Mouse (Mus musculus) bone marrow, adult 2 months (tissue): Measurements from ENCODE around the gene Ppp1r27. TPM values are rescaled to one million over a fixed set of nuclear protein-coding genes. Genes with fewer than 3 reads are reported as not detected.
A peak's percentile ranks its signal among the peaks of the same experiment; 100 is the strongest.

ENCODE experiments used
- H3K27ac ChIP-seq: fragments of 200-500 bp; 2 replicates; pipeline ENCODE4 v1.5.1; 2012; ENCODE audit warnings: low read depth, mild to moderate bottlenecking, control low read depth, inconsistent platforms, low read length; ENCODE audit not compliant: control insufficient read depth, poor library complexity, insufficient read depth
- H3K4me1 ChIP-seq: fragments of 200-500 bp; 2 replicates; pipeline ENCODE4 v1.6.1; 2011; ENCODE audit warnings: low read length; ENCODE audit not compliant: control insufficient read depth, insufficient read depth
- H3K4me3 ChIP-seq: fragments of 200-500 bp; replicated peaks from 2 replicates; pipeline ENCODE3; 2011; ENCODE audit warnings: mild to moderate bottlenecking, low read depth, low read length, control low read depth; ENCODE audit not compliant: control insufficient read depth
- CTCF ChIP-seq: fragments of 200-500 bp; IDR thresholded peaks from 2 replicates; pipeline ENCODE4 v1.5.1; 2011; ENCODE audit warnings: low read length, control low read depth; ENCODE audit not compliant: control insufficient read depth, insufficient read depth
- POLR2A ChIP-seq: fragments of 200-500 bp; IDR thresholded peaks from 2 replicates; pipeline ENCODE4 v1.6.1; 2011; ENCODE audit warnings: low read depth, mild to moderate bottlenecking, control low read depth, low read length, borderline replicate concordance; ENCODE audit not compliant: control insufficient read depth
- WGBS: fragments of 180-500 bp; shearing (Covaris S2); methylation state at CpG from one replicate; pipeline ENCODE4 v1.1.7; 2018; 5-methylcytosine and 5-hydroxymethylcytosine counted together
- polyA plus RNA-seq: library from polyadenylated mRNA; stranded (reverse); fragments of >200 nt; gene quantifications from 2 replicates; pipeline ENCODE4 v1.2.4, GENCODE M21; 2011; ENCODE audit warnings: low replicate concordance; ENCODE audit not compliant: missing spikeins, insufficient read depth, insufficient read length

The Ppp1r27 gene
- polyA plus RNA-seq, 1 experiment, result not detected

- no peak overlapping the region for H3K4me3 ChIP-seq
- WGBS, result 80% methylated on average over 3 of the region's 3 CpGs
- TF ChIP-seq POLR2A (no peak), CTCF (no peak)
- H3K27ac ChIP-seq, result no peak overlapping the region
- peaks cover 4% of the 10 kb centered on the region for H3K4me1 ChIP-seq
Measured at GRCm38 (mm10) chr11:120576365-120576981, 25.5 kb upstream of the Ppp1r27 start.

- TF ChIP-seq CTCF, result no peak
- TF ChIP-seq POLR2A, result no peak
- peaks cover 6% of the 10 kb centered on the region for H3K4me1 ChIP-seq
- no peak overlapping the region for H3K4me3 ChIP-seq
- no peak overlapping the region for H3K27ac ChIP-seq
Measured at GRCm38 (mm10) chr11:120575940-120576339, 25.0 kb upstream of the Ppp1r27 start.

GRCm38 (mm10) chr11:120575046-120575445, 24.1 kb upstream of the Ppp1r27 start:
- TF ChIP-seq POLR2A (no peak), CTCF (no peak)
- no peak overlapping the region for H3K4me3 ChIP-seq
- H3K27ac ChIP-seq, result no peak overlapping the region
- WGBS, result 79% methylated on average over 2 of the region's 2 CpGs
- peaks cover 6% of the 10 kb centered on the region for H3K4me1 ChIP-seq

GRCm38 (mm10) chr11:120574278-120574600, 23.3 kb upstream of the Ppp1r27 start:
- Histone ChIP-seq H3K4me3 (peak overlapping the region; percentile 44), H3K27ac (no peak overlapping the region), H3K4me1 (peaks cover 3% of the 10 kb centered on the region; the same call in 1 of the 2 replicates)
- WGBS, result 47% methylated on average over 5 of the region's 5 CpGs
- TF ChIP-seq POLR2A, result no peak
- no peak for TF ChIP-seq CTCF

GRCm38 (mm10) chr11:120573585-120574277, 22.8 kb upstream of the Ppp1r27 start:
- peaks cover 3% of the 10 kb centered on the region; the same call in 1 of the 2 replicates for H3K4me1 ChIP-seq
- WGBS, result under 1% methylated on average over 23 of the region's 23 CpGs
- peak overlapping the region; percentile 93 for H3K27ac ChIP-seq
- no peak for TF ChIP-seq POLR2A
- H3K4me3 ChIP-seq, result peak overlapping the region; percentile 97

GRCm38 (mm10) chr11:120572752-120573584, 22.0 kb upstream of the Ppp1r27 start, which contains the start of gene P4hb:
TSS of gene P4hb (minus strand) at chr11:120573253.
- peak within 1 kb of the TSS; percentile 97 for H3K4me3 ChIP-seq
- WGBS, result under 1% methylated on average over 94 of the region's 94 CpGs
- TF ChIP-seq CTCF (no peak), POLR2A (peak; percentile 93; the same call in 1 of the 2 replicates)
- peak within 1 kb of the TSS; percentile 93 for H3K27ac ChIP-seq
- H3K4me1 ChIP-seq, result peaks cover 3% of the 10 kb centered on the region; the same call in 1 of the 2 replicates

- H3K4me3 ChIP-seq, result peak overlapping the region; percentile 97
- H3K27ac ChIP-seq, result peak overlapping the region; percentile 93
- 1% methylated on average over 24 of the region's 24 CpGs for WGBS
- TF ChIP-seq CTCF (no peak), POLR2A (no peak)
- peaks cover 3% of the 10 kb centered on the region; the same call in 1 of the 2 replicates for H3K4me1 ChIP-seq
Measured at GRCm38 (mm10) chr11:120572417-120572751, 21.5 kb upstream of the Ppp1r27 start.

GRCm38 (mm10) chr11:120571754-120572416, 21.0 kb upstream of the Ppp1r27 start:
- peak overlapping the region; percentile 97 for H3K4me3 ChIP-seq
- peak overlapping the region; percentile 93 for H3K27ac ChIP-seq
- WGBS, result 6% methylated on average over 11 of the region's 11 CpGs
- TF ChIP-seq CTCF, result no peak
- TF ChIP-seq POLR2A, result no peak
- H3K4me1 ChIP-seq, result peaks cover 3% of the 10 kb centered on the region; the same call in 1 of the 2 replicates

- TF ChIP-seq CTCF (no peak), POLR2A (no peak)
- Histone ChIP-seq H3K27ac (no peak overlapping the region), H3K4me3 (no peak overlapping the region), H3K4me1 (peaks cover 3% of the 10 kb centered on the region; the same call in 1 of the 2 replicates)
- WGBS, result 31% methylated on average over 3 of the region's 3 CpGs
Measured at GRCm38 (mm10) chr11:120571122-120571521, 20.2 kb upstream of the Ppp1r27 start.
